Mouse (Mus musculus) brain, embryonic 14.5 days (tissue): ENCODE measurements around the gene 1700029F12Rik.

ENCODE experiments used
- CTCF ChIP-seq: fragments of 200-500 bp; IDR thresholded peaks from 2 replicates; pipeline ENCODE4 v1.5.1; 2012; ENCODE audit warnings: inconsistent platforms, mild to moderate bottlenecking, moderate library complexity, borderline replicate concordance; ENCODE audit not compliant: insufficient read depth, insufficient read length; ENCODE audit errors: extremely low read depth
- POLR2A ChIP-seq: fragments of 200-500 bp; IDR thresholded peaks from 2 replicates; pipeline ENCODE4 v1.6.1; 2012; ENCODE audit warnings: mild to moderate bottlenecking, inconsistent platforms, borderline replicate concordance; ENCODE audit not compliant: poor library complexity, insufficient read depth, insufficient read length, severe bottlenecking; ENCODE audit errors: extremely low read depth

DNA sequence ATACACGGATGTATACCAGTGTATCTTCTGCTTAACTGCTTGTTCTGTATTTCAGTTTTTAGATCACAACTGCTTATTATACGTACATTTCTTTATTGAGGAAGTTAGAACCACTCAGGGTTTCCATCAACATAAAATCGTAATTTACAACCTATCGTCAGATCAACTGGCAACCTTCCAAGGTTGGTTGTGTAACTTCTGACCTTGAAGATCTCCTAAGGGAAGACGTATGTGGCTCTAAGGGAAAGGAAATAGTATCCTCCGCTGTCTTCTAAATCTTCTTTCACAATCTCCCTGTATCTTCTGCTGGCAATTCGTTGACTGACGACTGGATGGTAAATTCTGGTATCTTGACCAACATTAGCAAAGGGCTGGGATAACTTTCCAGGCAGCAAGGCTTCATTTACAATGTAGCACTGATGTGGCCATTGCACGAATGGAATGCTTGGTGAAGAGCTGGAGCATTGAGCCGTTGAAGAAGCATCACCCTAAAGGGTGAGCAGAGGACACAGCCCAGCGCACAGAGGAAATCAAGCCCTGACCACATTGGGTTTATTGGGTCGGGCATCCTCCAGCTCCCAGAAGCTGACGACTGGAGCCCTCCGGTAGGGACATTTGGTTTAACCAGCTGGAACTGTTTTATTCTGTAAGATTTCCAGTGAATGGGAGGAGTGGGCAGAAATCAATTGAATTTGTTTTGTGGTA lies 43.4 kb downstream of the 1700029F12Rik start:
- TF ChIP-seq POLR2A = no peak
- no peak for TF ChIP-seq CTCF
